Mouse (Mus musculus): ENCODE data around the gene Cdkn2c. TPM values are rescaled to one million over a fixed set of nuclear protein-coding genes. Genes with fewer than 3 reads are reported as not detected.

Cdkn2c gene
- total RNA-seq, 2 experiments from 2014 or later = 35.3 to 44.6 TPM

- no peak for DNase-seq (ENCODE audit: low spot score in 2 of 2)
Observed at GRCm38 (mm10) chr4:109657851-109658500, 9.0 kb downstream of the Cdkn2c start.

- peak; percentile 6 to 19 for DNase-seq (ENCODE audit: low spot score in 2 of 2)
Observed at GRCm38 (mm10) chr4:109657021-109657850, 9.8 kb downstream of the Cdkn2c start.

GRCm38 (mm10) chr4:109656301-109656700, 10.7 kb downstream of the Cdkn2c start:
- no peak for DNase-seq (ENCODE audit: low spot score in 2 of 2)

GRCm38 (mm10) chr4:109655738-109656137, 11.3 kb downstream of the Cdkn2c start:
- no peak for DNase-seq (ENCODE audit: low spot score in 2 of 2)

GRCm38 (mm10) chr4:109654701-109655100, 12.3 kb downstream of the Cdkn2c start:
- DNase-seq (ENCODE audit: low spot score in 2 of 2) = no peak

GRCm38 (mm10) chr4:109653251-109653650, 13.7 kb downstream of the Cdkn2c start:
- DNase-seq (ENCODE audit: low spot score in 2 of 2) = no peak

GRCm38 (mm10) chr4:109649331-109649730, 17.7 kb downstream of the Cdkn2c start:
- no peak for DNase-seq (ENCODE audit: low spot score in 2 of 2)

GRCm38 (mm10) chr4:109647281-109647680, 19.7 kb downstream of the Cdkn2c start:
- no peak for DNase-seq (ENCODE audit: low spot score in 2 of 2)

GRCm38 (mm10) chr4:109641451-109641850, 25.5 kb downstream of the Cdkn2c start:
- no peak for DNase-seq (ENCODE audit: low spot score in 2 of 2)

GRCm38 (mm10) chr4:109640141-109640540, 26.8 kb downstream of the Cdkn2c start:
- no peak for DNase-seq (ENCODE audit: low spot score in 2 of 2)

GRCm38 (mm10) chr4:109639356-109639755, 27.6 kb downstream of the Cdkn2c start:
- DNase-seq (ENCODE audit: low spot score in 2 of 2) = no peak

GRCm38 (mm10) chr4:109634971-109635370, 32.0 kb downstream of the Cdkn2c start:
- no peak for DNase-seq (ENCODE audit: low spot score in 2 of 2)

GRCm38 (mm10) chr4:109631029-109631428, 36.0 kb downstream of the Cdkn2c start:
- no peak for DNase-seq (ENCODE audit: low spot score in 2 of 2)

GRCm38 (mm10) chr4:109630215-109630614, 36.8 kb downstream of the Cdkn2c start:
- DNase-seq (ENCODE audit: low spot score in 2 of 2) = no peak

- DNase-seq (ENCODE audit: low spot score in 2 of 2) = no peak
Observed at GRCm38 (mm10) chr4:109612596-109612995, 54.4 kb downstream of the Cdkn2c start.

Other genes with a start within 250 kb of the Cdkn2c start
- 100 to 1,000 TPM in 1 of 2 experiments, 10 to 100 TPM in 1; 97.4 to 103 TPM for gene Rnf11, start 182.5 kb downstream of the Cdkn2c start, total RNA-seq (2021)
- not detected for gene 4930522H14Rik, start 135.9 kb downstream of the Cdkn2c start, total RNA-seq (2021)
- 10 to 100 TPM; 25.8 to 27.2 TPM for gene Faf1, start 9.4 kb upstream of the Cdkn2c start, total RNA-seq (2021)